Mouse (Mus musculus): ENCODE data around the gene Nxt2. TPM values are rescaled to one million over a fixed set of nuclear protein-coding genes. Genes with fewer than 3 reads are reported as not detected.

Nxt2 gene
- polyA plus RNA-seq, 1 experiment from 2014 or later: 12.3 TPM

GRCm38 (mm10) chrX:142276573-142276972 lies 50.0 kb downstream of the Nxt2 start:
- WGBS: 31% methylated on average over 3 of the region's 3 CpGs
- no peak for ATAC-seq (replicated peaks; ENCODE audit: extremely low read depth, insufficient read depth, low FRiP score)
- H3K9ac ChIP-seq (ENCODE audit: low read length): no peak overlapping the region
- no peaks in the 10 kb centered on the region for H3K4me1 ChIP-seq (ENCODE audit: control insufficient read depth, insufficient read depth, low read length)
- no peaks in the 10 kb centered on the region for H3K9me3 ChIP-seq (replicated peaks; ENCODE audit: control insufficient read depth, low read length)
- no peak overlapping the region for H3K4me3 ChIP-seq (ENCODE audit: low read length)
- H3K36me3 ChIP-seq (ENCODE audit: control insufficient read depth, insufficient read depth): no peaks in the 10 kb centered on the region
- H3K4me2 ChIP-seq (ENCODE audit: low read depth, low read length): no peak overlapping the region
- H3K27ac ChIP-seq (ENCODE audit: low read length): no peak overlapping the region
- H3K27me3 ChIP-seq (ENCODE audit: control insufficient read depth, insufficient read depth, low read length): no peaks in the 10 kb centered on the region

- no peak; the same call in 1 of the 2 replicates for ATAC-seq (replicated peaks; ENCODE audit: extremely low read depth, insufficient read depth, low FRiP score)
- Histone ChIP-seq H3K36me3 (ENCODE audit: control insufficient read depth, insufficient read depth) (no peaks in the 10 kb centered on the region), H3K27me3 (ENCODE audit: control insufficient read depth, insufficient read depth, low read length) (no peaks in the 10 kb centered on the region; the same call in 1 of the 2 replicates), H3K4me1 (ENCODE audit: control insufficient read depth, insufficient read depth, low read length) (no peaks in the 10 kb centered on the region; the same call in 1 of the 2 replicates), H3K4me3 (ENCODE audit: low read length) (no peak overlapping the region), H3K4me2 (ENCODE audit: low read depth, low read length) (no peak overlapping the region), H3K9me3 (replicated peaks; ENCODE audit: control insufficient read depth, low read length) (no peaks in the 10 kb centered on the region), H3K9ac (ENCODE audit: low read length) (no peak overlapping the region), H3K27ac (ENCODE audit: low read length) (no peak overlapping the region)
- 27% methylated on average over 5 of the region's 5 CpGs for WGBS
Measured at GRCm38 (mm10) chrX:142285905-142286304, 59.3 kb downstream of the Nxt2 start.

Other genes starting within 250 kb of the Nxt2 start
- gene Gucy2f, start 29.8 kb upstream of the Nxt2 start, polyA plus RNA-seq (2015; fragmentation: Nextera tagmentation; extraction: Ambion mirVana): not detected in 2 replicates
- 12.5 TPM in 2 replicates for gene Kcne1l, start 79.5 kb downstream of the Nxt2 start, polyA plus RNA-seq (2015; fragmentation: Nextera tagmentation; extraction: Ambion mirVana)
- 13.5 and 13.6 TPM in 2 replicates for gene Acsl4, start 163.8 kb downstream of the Nxt2 start, polyA plus RNA-seq (2015; fragmentation: Nextera tagmentation; extraction: Ambion mirVana)